Mouse (Mus musculus): ENCODE data around the gene Cyp4f14.
A peak's percentile ranks its signal among the peaks of the same experiment; 100 is the strongest.

- TF ChIP-seq CTCF (IDR thresholded peaks at IDR 0.05) (peak; percentile 53), EP300 (IDR thresholded peaks at IDR 0.05) (no peak)
Observed at GRCm38 (mm10) chr17:32891239-32892180, 25.6 kb downstream of the Cyp4f14 start, which contains the start of gene Zfp870.
